Mouse (Mus musculus) liver (tissue): ENCODE data around the gene Gm44790.
"Not testable (repeated sequence)": the region's sequence is repeated elsewhere in the genome, so short reads cannot be mapped to it uniquely, and the experiment has no call there.

Source experiments
- DNase-seq: peaks from one replicate; pipeline ENCODE4 v3.0.0-alpha.2; 2020; ENCODE audit warnings: mixed read lengths

Gene Gm44790

GRCm38 (mm10) chr6:86426358-86426757 is at the start of gene Gm44790:
TSS of gene Gm44790 (plus strand) at chr6:86426658.
- no peak for DNase-seq

- DNase-seq: no peak
Measured at GRCm38 (mm10) chr6:86378341-86378740, 48.1 kb upstream of the Gm44790 start.

- not testable (repeated sequence) for DNase-seq
Measured at GRCm38 (mm10) chr6:86380112-86380511, 46.3 kb upstream of the Gm44790 start.

- no peak for DNase-seq
Measured at GRCm38 (mm10) chr6:86382551-86382950, 43.9 kb upstream of the Gm44790 start.

- DNase-seq: peak; percentile 23
Measured at GRCm38 (mm10) chr6:86383370-86383769, 43.1 kb upstream of the Gm44790 start.

GRCm38 (mm10) chr6:86384692-86385091 is 41.8 kb upstream of the Gm44790 start:
- DNase-seq: no peak

- DNase-seq: no peak
Measured at GRCm38 (mm10) chr6:86385362-86386104, 40.9 kb upstream of the Gm44790 start.

- DNase-seq: no peak
Measured at GRCm38 (mm10) chr6:86387313-86387712, 39.1 kb upstream of the Gm44790 start.

- DNase-seq: no peak
Measured at GRCm38 (mm10) chr6:86388461-86388860, 38.0 kb upstream of the Gm44790 start.

- DNase-seq: peak; percentile 27
Measured at GRCm38 (mm10) chr6:86391326-86391725, 35.1 kb upstream of the Gm44790 start.

- no peak for DNase-seq
Measured at GRCm38 (mm10) chr6:86393187-86393586, 33.3 kb upstream of the Gm44790 start.

- DNase-seq: no peak
Measured at GRCm38 (mm10) chr6:86394078-86394720, 32.3 kb upstream of the Gm44790 start.

- DNase-seq: no peak
Measured at GRCm38 (mm10) chr6:86395021-86395420, 31.4 kb upstream of the Gm44790 start.

GRCm38 (mm10) chr6:86395969-86396368 is 30.5 kb upstream of the Gm44790 start:
- no peak for DNase-seq

GRCm38 (mm10) chr6:86396581-86397256 is 29.7 kb upstream of the Gm44790 start, which contains the start of gene Pcyox1:
TSS of gene Pcyox1 (minus strand) at chr6:86397154.
- DNase-seq: peak; percentile 91

GRCm38 (mm10) chr6:86397257-86397980 is 29.0 kb upstream of the Gm44790 start:
- DNase-seq: no peak

- no peak for DNase-seq
Measured at GRCm38 (mm10) chr6:86398986-86399385, 27.5 kb upstream of the Gm44790 start.

GRCm38 (mm10) chr6:86399995-86400394 is 26.5 kb upstream of the Gm44790 start:
- no peak for DNase-seq

- peak; percentile 79 for DNase-seq
Measured at GRCm38 (mm10) chr6:86400972-86401371, 25.5 kb upstream of the Gm44790 start.

- DNase-seq: no peak
Measured at GRCm38 (mm10) chr6:86402681-86403607, 23.5 kb upstream of the Gm44790 start.

- peak; percentile 89 for DNase-seq
Measured at GRCm38 (mm10) chr6:86403728-86404099, 22.7 kb upstream of the Gm44790 start.
